In the genomic region with DNA sequence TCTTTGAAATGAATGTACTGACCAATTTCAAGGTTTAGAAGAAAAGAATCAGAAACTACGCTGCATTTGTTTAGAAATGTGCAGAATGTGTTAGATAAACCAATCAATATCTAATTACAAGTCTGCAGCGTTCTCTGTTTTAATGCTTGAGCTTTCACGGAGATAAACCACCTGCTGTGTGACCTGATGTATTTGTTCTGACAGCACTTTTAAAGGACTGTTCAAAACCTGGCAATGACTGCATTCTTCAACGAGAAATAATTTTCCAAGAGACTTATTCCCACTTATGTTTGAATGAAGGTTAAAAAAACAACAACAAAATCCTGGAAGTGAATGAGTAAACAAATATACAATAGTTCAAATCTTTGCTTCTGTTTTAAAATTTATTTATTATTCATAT, we compare ENCODE assay signal across 8 mouse cellular contexts.
"Had no signal": no experiment of that assay in that cellular context is flagged by ENCODE, and none has a peak within 500 bp of the region (broad histone marks: within the 10 kb centered on the region; RNA-seq: fewer than 3 reads in every experiment).

No protein-coding gene starts in this region.

- DNase-seq: kidney, adult 18-20 months; kidney, postnatal 10 days; kidney, postnatal 4 days; lung, embryonic 14.5 days; lung, postnatal 10 days; lung, postnatal 4 days; right cerebral cortex, postnatal 14 days; thymus, postnatal 36 days had no signal
